ENCODE assay signal across 8 mouse cellular contexts in genomic region chr11:97697891-97698529, GRCm38 (mm10). TPM values are rescaled to one million over a fixed set of nuclear protein-coding genes. Genes with fewer than 3 reads are reported as not detected.
DNase-seq lines count a peak whose midpoint lies in the region; ATAC-seq and TF ChIP-seq lines count a peak whose summit lies in the region.

No protein-coding gene starts in this region.

- no peak for TF ChIP-seq EP300 in heart, adult 2 months (IDR thresholded peaks at IDR 0.05; ENCODE audit: insufficient read depth, low read depth, low read length)

- H3K36me3 ChIP-seq in heart, adult 2 months (ENCODE audit: control insufficient read depth, insufficient read depth, low read length) = no peaks in the 10 kb centered on the region
- peaks cover 3% of the 10 kb centered on the region for H3K36me3 ChIP-seq in hindbrain, embryonic 13.5 days
- H3K36me3 ChIP-seq in midbrain, embryonic 15.5 days (replicated peaks) = no peaks in the 10 kb centered on the region

- H3K79me2 ChIP-seq in heart, adult 2 months (replicated peaks; ENCODE audit: control insufficient read depth, insufficient read depth, low read length) = no peaks in the 10 kb centered on the region; the same call in 1 of the 2 replicates

- TF ChIP-seq POLR2A in heart, adult 2 months (IDR thresholded peaks at IDR 0.05; ENCODE audit: insufficient read depth, low read depth, low read length) = no peak
- TF ChIP-seq POLR2A in brain, embryonic 14.5 days (IDR thresholded peaks at IDR 0.05; ENCODE audit: borderline replicate concordance, extremely low read depth, insufficient read depth, insufficient read length, poor library complexity, severe bottlenecking) = no peak

- no peak overlapping the region; the same call in 1 of the 2 replicates for H3K9ac ChIP-seq in heart, adult 2 months (ENCODE audit: low read depth, low read length)
- peak overlapping the region; percentile 97 for H3K9ac ChIP-seq in hindbrain, embryonic 13.5 days
- H3K9ac ChIP-seq in midbrain, embryonic 15.5 days = peak overlapping the region; percentile 93

- WGBS in heart, adult 2 months = 26% methylated on average over 14 of the region's 14 CpGs
- 1% methylated on average over 14 of the region's 14 CpGs for WGBS in hindbrain, embryonic 13.5 days
- WGBS in midbrain, embryonic 15.5 days = under 1% methylated on average over 14 of the region's 14 CpGs

- no peak for ATAC-seq in hindbrain, embryonic 13.5 days (ENCODE audit: low FRiP score)
- no peak for ATAC-seq in midbrain, embryonic 15.5 days (replicated peaks)

- no peak for TF ChIP-seq CTCF in heart, adult 2 months (IDR thresholded peaks at IDR 0.05)
- TF ChIP-seq CTCF in brain, embryonic 14.5 days (IDR thresholded peaks at IDR 0.05; ENCODE audit: borderline replicate concordance, extremely low read depth, insufficient read depth, insufficient read length) = no peak

- no peaks in the 10 kb centered on the region for H3K9me3 ChIP-seq in hindbrain, embryonic 13.5 days
- H3K9me3 ChIP-seq in midbrain, embryonic 15.5 days = no peaks in the 10 kb centered on the region

- peak overlapping the region; percentile 51; the same call in 1 of the 2 replicates for H3K27ac ChIP-seq in heart, adult 2 months
- peak overlapping the region; percentile 99 for H3K27ac ChIP-seq in hindbrain, embryonic 13.5 days
- peak overlapping the region; percentile 98 for H3K27ac ChIP-seq in midbrain, embryonic 15.5 days

- intact Hi-C loops in heart, adult 2 months (cut with DNase I) = loop anchor here (2.0 kb wide), 1 partner anchor 37 kb away; no protein-coding TSS in a partner anchor
- intact Hi-C loops in heart, postnatal 25 days (cut with DNase I) = no loop called here

- peak overlapping the region; percentile 74 for H3K4me3 ChIP-seq in heart, adult 2 months
- H3K4me3 ChIP-seq in hindbrain, embryonic 13.5 days = peak overlapping the region; percentile 93
- peak overlapping the region; percentile 79 for H3K4me3 ChIP-seq in midbrain, embryonic 15.5 days

- peaks cover 6% of the 10 kb centered on the region for H3K4me1 ChIP-seq in heart, adult 2 months (ENCODE audit: control insufficient read depth, insufficient read depth, low read length)
- peaks cover 69% of the 10 kb centered on the region for H3K4me1 ChIP-seq in hindbrain, embryonic 13.5 days (replicated peaks)
- H3K4me1 ChIP-seq in midbrain, embryonic 15.5 days = peaks cover 62% of the 10 kb centered on the region

- H3K27me3 ChIP-seq in heart, adult 2 months (ENCODE audit: control insufficient read depth, insufficient read depth, low read length) = no peaks in the 10 kb centered on the region
- H3K27me3 ChIP-seq in hindbrain, embryonic 13.5 days = no peaks in the 10 kb centered on the region
- H3K27me3 ChIP-seq in midbrain, embryonic 15.5 days (replicated peaks) = no peaks in the 10 kb centered on the region

- DNase-seq in heart, adult 2 months = no peak
- no peak for DNase-seq in heart, postnatal 25 days (ENCODE audit: low spot score)
- DNase-seq in brain, embryonic 14.5 days (ENCODE audit: low read depth) = peak; percentile 72
- DNase-seq in gastrocnemius, postnatal 4 days (ENCODE audit: low spot score in 2 of 2) = no peak
- no peak for DNase-seq in adrenal gland, postnatal 25 days
- no peak for DNase-seq in left cerebral cortex, adult 9 months (ENCODE audit: low spot score in 2 of 2)

- H3K4me2 ChIP-seq in hindbrain, embryonic 13.5 days = peak overlapping the region; percentile 89
- peak overlapping the region; percentile 61 for H3K4me2 ChIP-seq in midbrain, embryonic 15.5 days

RNA-seq across cellular contexts. Expression of gene Pcgf2, which starts 2.3 kb away (rescaled TPM):
- 1 to 10 TPM; 4.1 to 5.6 TPM for total RNA-seq in heart, adult 2 months (2021)
- polyA plus RNA-seq in heart, adult 2 months (2012; rRNA removed) = 9.5 and 17.8 TPM in 2 replicates
- 1 to 10 TPM; 6.2 to 6.4 TPM for total RNA-seq in heart, postnatal 25 days (2021)
- polyA plus RNA-seq in brain, embryonic 14.5 days (2012; rRNA removed) = 175 and 188 TPM in 2 replicates
- polyA plus RNA-seq in hindbrain, embryonic 13.5 days (2015; fragmentation: Nextera tagmentation; extraction: Ambion mirVana) = 26.2 and 26.3 TPM in 2 replicates
- 23.1 TPM in 2 replicates for polyA plus RNA-seq in midbrain, embryonic 15.5 days (2015; fragmentation: Nextera tagmentation; extraction: Ambion mirVana)
- 10 to 100 TPM; 27.3 to 33.0 TPM for total RNA-seq in gastrocnemius, postnatal 4 days (2021)
- total RNA-seq in adrenal gland, postnatal 25 days (2021) = 27.0 and 36.1 TPM in 2 replicates

RNA-seq across cellular contexts. Expression of gene Psmb3, which starts 5.2 kb away (rescaled TPM):
- 100 to 1,000 TPM; 135 to 139 TPM for total RNA-seq in heart, adult 2 months (2021)
- polyA plus RNA-seq in heart, adult 2 months (2012; rRNA removed) = 273 and 314 TPM in 2 replicates
- total RNA-seq in heart, postnatal 25 days (2021) = 100 to 1,000 TPM; 150 to 151 TPM
- 356 and 525 TPM in 2 replicates for polyA plus RNA-seq in brain, embryonic 14.5 days (2012; rRNA removed)
- polyA plus RNA-seq in hindbrain, embryonic 13.5 days (2015; fragmentation: Nextera tagmentation; extraction: Ambion mirVana) = 476 and 483 TPM in 2 replicates
- 421 and 431 TPM in 2 replicates for polyA plus RNA-seq in midbrain, embryonic 15.5 days (2015; fragmentation: Nextera tagmentation; extraction: Ambion mirVana)
- 100 to 1,000 TPM; 203 to 227 TPM for total RNA-seq in gastrocnemius, postnatal 4 days (2021)
- total RNA-seq in adrenal gland, postnatal 25 days (2021) = 216 and 226 TPM in 2 replicates

RNA-seq across cellular contexts. Expression of gene Cisd3, which starts 12.4 kb away (rescaled TPM):
- 100 to 1,000 TPM; 130 to 137 TPM for total RNA-seq in heart, adult 2 months (2021)
- polyA plus RNA-seq in heart, adult 2 months (2012; rRNA removed) = 82.7 and 106 TPM in 2 replicates
- 100 to 1,000 TPM; 145 to 155 TPM for total RNA-seq in heart, postnatal 25 days (2021)
- 13.1 and 13.5 TPM in 2 replicates for polyA plus RNA-seq in brain, embryonic 14.5 days (2012; rRNA removed)
- polyA plus RNA-seq in hindbrain, embryonic 13.5 days (2015; fragmentation: Nextera tagmentation; extraction: Ambion mirVana) = 23.8 and 25.6 TPM in 2 replicates
- 21.6 and 26.4 TPM in 2 replicates for polyA plus RNA-seq in midbrain, embryonic 15.5 days (2015; fragmentation: Nextera tagmentation; extraction: Ambion mirVana)
- 10 to 100 TPM; 65.5 to 72.0 TPM for total RNA-seq in gastrocnemius, postnatal 4 days (2021)
- total RNA-seq in adrenal gland, postnatal 25 days (2021) = 164 and 166 TPM in 2 replicates

RNA-seq across cellular contexts. Expression of gene Mllt6, which starts 34.8 kb away (rescaled TPM):
- 10 to 100 TPM; 67.1 to 72.5 TPM for total RNA-seq in heart, adult 2 months (2021)
- polyA plus RNA-seq in heart, adult 2 months (2012; rRNA removed) = 37.9 and 46.2 TPM in 2 replicates
- total RNA-seq in heart, postnatal 25 days (2021) = 10 to 100 TPM; 59.8 to 63.3 TPM
- polyA plus RNA-seq in brain, embryonic 14.5 days (2012; rRNA removed) = 40.8 and 49.6 TPM in 2 replicates
- 3.4 and 4.1 TPM in 2 replicates for polyA plus RNA-seq in hindbrain, embryonic 13.5 days (2015; fragmentation: Nextera tagmentation; extraction: Ambion mirVana)
- polyA plus RNA-seq in midbrain, embryonic 15.5 days (2015; fragmentation: Nextera tagmentation; extraction: Ambion mirVana) = 3.9 and 4.4 TPM in 2 replicates
- total RNA-seq in gastrocnemius, postnatal 4 days (2021) = 10 to 100 TPM; 30.8 to 32.1 TPM
- total RNA-seq in adrenal gland, postnatal 25 days (2021) = 49.4 and 53.6 TPM in 2 replicates

RNA-seq across cellular contexts. Expression of gene Pip4k2b, which starts 46.5 kb away (rescaled TPM):
- total RNA-seq in heart, adult 2 months (2021) = 10 to 100 TPM; 20.8 to 21.4 TPM
- 13.8 and 18.1 TPM in 2 replicates for polyA plus RNA-seq in heart, adult 2 months (2012; rRNA removed)
- total RNA-seq in heart, postnatal 25 days (2021) = 10 to 100 TPM; 20.2 to 21.1 TPM
- 68.5 and 92.5 TPM in 2 replicates for polyA plus RNA-seq in brain, embryonic 14.5 days (2012; rRNA removed)
- polyA plus RNA-seq in hindbrain, embryonic 13.5 days (2015; fragmentation: Nextera tagmentation; extraction: Ambion mirVana) = 4.3 and 4.7 TPM in 2 replicates
- polyA plus RNA-seq in midbrain, embryonic 15.5 days (2015; fragmentation: Nextera tagmentation; extraction: Ambion mirVana) = 4.3 and 4.9 TPM in 2 replicates
- 10 to 100 TPM; 62.7 to 64.2 TPM for total RNA-seq in gastrocnemius, postnatal 4 days (2021)
- 28.7 and 30.7 TPM in 2 replicates for total RNA-seq in adrenal gland, postnatal 25 days (2021)
